Mouse (Mus musculus): ENCODE measurements around the gene Zfp944. TPM values are rescaled to one million over a fixed set of nuclear protein-coding genes. Genes with fewer than 3 reads are reported as not detected.
"Not testable (repeated sequence)": the region's sequence is repeated elsewhere in the genome, so short reads cannot be mapped to it uniquely, and the experiment has no call there.

Zfp944 gene
- 19.6 and 21.4 TPM in 2 replicates for total RNA-seq (2017)

DNA sequence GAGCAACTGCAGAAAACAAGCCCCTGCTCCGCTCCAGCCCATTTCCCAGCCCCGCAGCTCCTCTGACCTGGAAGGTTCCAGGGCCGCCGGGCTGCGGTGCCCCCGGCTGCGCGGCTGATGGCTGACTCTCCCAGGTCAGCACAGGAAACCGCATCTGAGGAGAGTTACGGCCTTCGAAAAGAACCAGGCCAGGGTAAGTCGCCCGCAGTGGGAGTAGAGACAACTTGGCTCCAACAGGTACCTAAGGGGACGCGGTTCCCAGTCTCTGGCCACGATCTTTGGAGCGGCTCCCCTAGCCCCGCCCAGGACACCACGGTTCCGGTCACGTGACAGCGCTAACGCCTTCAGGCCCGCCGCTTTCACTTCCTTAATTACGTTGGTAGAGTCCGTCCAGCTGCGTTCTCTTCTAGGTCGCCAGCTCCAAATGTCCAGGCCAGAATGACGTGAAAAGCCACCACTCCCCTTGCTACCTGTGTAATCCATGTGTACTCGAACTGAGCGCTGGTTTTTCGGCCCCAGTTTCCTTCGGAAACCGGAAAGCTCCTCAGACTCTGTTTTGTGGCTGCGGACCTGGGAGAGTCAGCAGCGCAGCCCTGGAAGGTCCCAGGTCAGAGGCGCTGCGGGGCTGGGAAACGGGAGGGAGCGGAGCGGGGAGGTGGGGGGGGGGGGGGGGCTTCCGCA lies at the start of gene Zfp944, which contains the start of gene Zfp758:
Gene Zfp944, minus strand, starts transcription at position 300 of the 681 bp plus-strand sequence.
Gene Zfp758, plus strand, starts transcription at position 353 of the 681 bp plus-strand sequence.
- ATAC-seq (ENCODE audit: extremely low read depth, insufficient number of reproducible peaks, low FRiP score, poor library complexity, severe bottlenecking), result peak; percentile 98

DNA sequence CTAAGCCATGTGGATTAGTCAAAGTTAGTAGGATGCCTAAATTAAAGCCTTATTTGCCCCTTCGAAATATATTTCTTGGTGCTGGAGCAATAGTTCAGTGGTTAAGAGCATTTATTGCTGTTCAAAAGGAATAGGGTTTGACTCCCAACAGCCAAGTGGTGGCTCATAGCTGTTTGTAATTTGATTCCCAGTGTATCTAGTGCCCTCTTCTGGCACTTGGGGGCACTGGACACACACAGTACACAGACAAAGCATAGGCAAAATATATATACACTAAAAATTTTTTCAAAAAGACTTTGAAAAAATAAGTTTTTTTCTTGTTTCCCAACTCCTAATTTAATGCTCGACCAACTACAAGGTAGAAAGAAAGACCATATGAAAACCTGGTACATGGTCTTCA lies 49.6 kb upstream of the Zfp944 start:
- ATAC-seq (ENCODE audit: extremely low read depth, insufficient number of reproducible peaks, low FRiP score, poor library complexity, severe bottlenecking), result peak; percentile 87

DNA sequence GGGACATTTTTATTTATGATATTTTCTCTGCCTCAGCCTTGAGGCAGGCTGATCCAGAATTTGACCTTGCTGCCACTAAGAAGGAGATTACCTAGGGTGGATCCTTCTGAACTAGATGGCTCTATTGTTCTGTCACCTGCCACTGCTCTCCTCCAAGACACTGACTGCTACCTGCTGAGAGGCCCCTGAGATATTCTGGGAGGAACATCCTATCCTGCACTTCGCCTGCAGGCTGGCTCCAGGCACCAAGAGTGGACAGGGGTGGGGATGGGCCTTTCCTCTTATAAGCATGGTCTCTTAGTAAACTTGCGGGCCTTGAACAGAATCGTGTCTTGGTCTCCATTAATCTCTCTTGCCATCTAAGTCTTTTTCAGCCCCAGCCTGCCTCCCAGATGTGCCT lies 2.7 kb upstream of the Zfp944 start:
- ATAC-seq (ENCODE audit: extremely low read depth, insufficient number of reproducible peaks, low FRiP score, poor library complexity, severe bottlenecking), result no peak

DNA sequence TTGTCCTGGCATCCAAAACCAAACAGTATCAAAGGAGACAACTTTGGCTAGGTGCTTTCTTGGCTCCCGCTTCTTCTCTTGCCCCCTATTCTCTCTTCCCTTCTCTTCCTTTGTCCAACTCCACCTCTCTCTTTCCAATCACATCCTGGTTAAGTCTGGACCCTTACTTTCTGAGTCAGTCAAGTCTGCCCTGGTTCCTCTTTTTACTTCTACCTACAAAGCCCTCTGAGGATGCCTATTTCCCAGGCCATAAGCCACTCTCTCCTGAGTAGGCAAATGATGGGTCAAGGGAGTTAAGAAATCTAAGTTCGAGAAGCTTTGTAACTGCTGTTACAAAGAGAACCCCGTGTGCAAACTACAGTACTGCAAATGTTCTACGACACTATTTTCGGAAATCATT lies 628 bp downstream of the Zfp944 start:
- peak; percentile 25; the same call in 1 of the 2 replicates for ATAC-seq (ENCODE audit: extremely low read depth, insufficient number of reproducible peaks, low FRiP score, poor library complexity, severe bottlenecking)

DNA sequence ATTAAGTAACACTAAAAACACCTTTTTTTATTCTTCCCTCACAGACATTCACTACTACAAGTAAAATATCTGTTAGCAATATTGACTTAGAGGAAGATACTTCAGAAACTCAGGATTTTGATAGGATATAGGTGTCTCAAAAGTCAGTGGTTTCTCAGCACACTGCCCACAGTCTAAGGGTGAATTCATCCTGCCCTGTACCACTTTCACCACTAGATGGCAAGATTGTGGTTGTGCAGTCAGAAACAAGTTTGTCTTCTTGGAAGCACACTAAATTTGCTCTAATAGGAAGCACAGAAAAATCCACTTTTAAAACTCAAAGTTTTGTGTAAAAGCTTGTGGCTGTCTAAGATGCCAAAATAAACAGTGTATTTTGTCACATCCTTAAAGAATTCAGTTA lies 8.4 kb downstream of the Zfp944 start:
- peak; percentile 90 for ATAC-seq (ENCODE audit: extremely low read depth, insufficient number of reproducible peaks, low FRiP score, poor library complexity, severe bottlenecking)

DNA sequence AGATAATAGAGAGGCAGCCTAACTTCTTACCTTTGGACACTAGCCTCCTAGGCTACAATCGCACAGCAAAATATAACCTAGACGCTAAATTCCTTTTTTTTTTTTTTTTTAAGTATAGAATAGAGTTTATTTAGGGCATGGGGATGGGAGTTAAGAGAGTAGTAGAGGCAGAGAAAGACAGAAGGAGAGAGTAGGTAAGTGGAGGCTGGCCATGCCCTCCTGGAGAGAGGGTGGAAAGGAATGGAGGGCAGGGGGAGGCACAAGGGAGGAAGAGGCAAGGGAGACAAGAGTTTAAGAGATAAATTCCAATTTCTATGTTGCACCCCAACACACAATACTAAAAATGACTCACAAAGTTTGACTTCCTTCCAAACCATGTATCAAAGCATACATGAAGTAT lies 46.0 kb downstream of the Zfp944 start:
- not testable (repeated sequence) for ATAC-seq (ENCODE audit: extremely low read depth, insufficient number of reproducible peaks, low FRiP score, poor library complexity, severe bottlenecking)

DNA sequence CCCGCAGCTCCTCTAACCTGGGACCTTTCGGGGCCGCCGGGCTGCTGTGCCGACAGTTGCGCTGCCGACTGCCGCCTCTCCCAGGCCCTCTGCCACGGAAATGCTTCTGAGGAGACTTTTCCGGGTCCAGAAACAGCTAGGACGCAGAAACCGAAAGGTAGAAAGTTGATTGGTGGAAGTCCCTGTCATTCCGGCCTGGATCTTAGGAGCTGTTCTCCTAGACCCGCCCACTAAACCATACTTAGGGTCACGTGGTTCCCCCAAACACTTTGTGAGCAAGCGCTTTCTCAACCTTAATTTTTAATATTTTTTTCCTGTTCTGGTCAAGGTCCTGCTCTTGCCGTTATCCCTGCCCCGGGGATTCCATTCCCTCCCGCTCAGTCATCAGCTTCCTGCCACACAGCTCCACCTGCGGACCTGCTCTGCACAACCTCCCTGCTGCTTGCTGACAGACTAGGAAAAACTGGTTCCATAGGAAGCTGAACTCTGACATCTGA lies 46.4 kb downstream of the Zfp944 start, which contains the start of gene CT030661.1:
Gene CT030661.1, minus strand, starts transcription at position 108 of the 497 bp plus-strand sequence.
- ATAC-seq (ENCODE audit: extremely low read depth, insufficient number of reproducible peaks, low FRiP score, poor library complexity, severe bottlenecking), result peak; percentile 84

DNA sequence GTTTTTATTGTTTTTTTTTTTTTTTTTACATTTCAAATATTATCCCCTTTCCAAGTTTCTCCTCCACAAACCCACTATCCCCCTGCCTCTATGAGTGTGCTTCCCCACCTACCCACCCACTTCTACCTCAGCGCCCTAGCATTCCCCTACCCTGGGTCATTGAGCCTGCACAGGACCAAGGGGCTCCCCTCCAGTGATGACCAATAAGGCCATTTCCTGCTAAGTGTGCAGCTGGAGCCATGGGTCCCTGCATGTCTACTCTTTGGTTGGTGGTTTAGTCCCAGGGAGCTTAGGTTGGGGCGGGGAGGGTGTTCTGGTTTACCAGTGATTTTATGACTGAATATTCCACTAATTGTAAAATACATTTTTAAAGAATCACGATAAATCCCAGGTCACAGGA lies 47.0 kb downstream of the Zfp944 start:
- not testable (repeated sequence) for ATAC-seq (ENCODE audit: extremely low read depth, insufficient number of reproducible peaks, low FRiP score, poor library complexity, severe bottlenecking)

Other genes starting within 250 kb of the Zfp944 start
- not detected in 2 replicates for gene Zfp947, start 195.2 kb downstream of the Zfp944 start, total RNA-seq (2017)
- gene Zfp994, start 135.8 kb downstream of the Zfp944 start, total RNA-seq (2017), result 6.6 and 7.5 TPM in 2 replicates
- 11.2 and 13.0 TPM in 2 replicates for gene CT030661.1, start 46.6 kb downstream of the Zfp944 start, total RNA-seq (2017)
- gene Zfp758, start 53 bp upstream of the Zfp944 start, total RNA-seq (2017), result 36.2 and 43.9 TPM in 2 replicates
- gene Zfp946, start 62.8 kb upstream of the Zfp944 start, total RNA-seq (2017), result 6.2 and 8.6 TPM in 2 replicates
- 0.12 TPM in 1 of 2 replicates, not detected in the other for gene Vmn2r111, start 212.1 kb upstream of the Zfp944 start, total RNA-seq (2017)
- under 0.01 TPM in 1 of 2 replicates, not detected in the other for gene Vmn2r112, start 239.6 kb upstream of the Zfp944 start, total RNA-seq (2017)

Data from neutrophil, adult 5-6 weeks (primary cell).